Mouse (Mus musculus): ENCODE measurements around the gene Otulinl.
A peak's percentile ranks its signal among the peaks of the same experiment; 100 is the strongest.
"Not testable (repeated sequence)": the region's sequence is repeated elsewhere in the genome, so short reads cannot be mapped to it uniquely, and the experiment has no call there.

Otulinl gene

GRCm38 (mm10) chr15:27681419-27682187 lies at the start of gene Otulinl:
Gene Otulinl, minus strand, starts transcription at chr15:27681579.
- peak; percentile 96 for DNase-seq

DNA sequence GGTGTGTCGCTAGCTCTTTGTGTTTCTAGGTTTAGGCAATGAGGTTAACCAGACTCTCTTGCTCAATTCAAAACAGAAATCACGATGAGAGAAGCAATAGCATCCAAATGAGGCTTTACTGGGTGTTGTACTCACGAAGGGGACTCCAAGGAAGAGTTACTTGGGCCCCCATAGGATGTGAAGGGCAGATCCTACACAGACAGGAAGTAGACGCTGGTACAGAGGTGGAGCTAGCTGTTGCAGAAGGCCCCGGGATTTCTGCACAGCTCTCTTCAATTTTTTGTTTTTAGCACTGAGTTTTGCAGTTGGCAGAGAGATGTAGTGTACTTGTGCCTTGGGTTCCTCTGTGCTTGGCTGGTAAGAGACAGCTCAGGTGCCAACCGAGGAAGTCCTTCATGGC lies 44.8 kb upstream of the Otulinl start:
- no peak for DNase-seq

DNA sequence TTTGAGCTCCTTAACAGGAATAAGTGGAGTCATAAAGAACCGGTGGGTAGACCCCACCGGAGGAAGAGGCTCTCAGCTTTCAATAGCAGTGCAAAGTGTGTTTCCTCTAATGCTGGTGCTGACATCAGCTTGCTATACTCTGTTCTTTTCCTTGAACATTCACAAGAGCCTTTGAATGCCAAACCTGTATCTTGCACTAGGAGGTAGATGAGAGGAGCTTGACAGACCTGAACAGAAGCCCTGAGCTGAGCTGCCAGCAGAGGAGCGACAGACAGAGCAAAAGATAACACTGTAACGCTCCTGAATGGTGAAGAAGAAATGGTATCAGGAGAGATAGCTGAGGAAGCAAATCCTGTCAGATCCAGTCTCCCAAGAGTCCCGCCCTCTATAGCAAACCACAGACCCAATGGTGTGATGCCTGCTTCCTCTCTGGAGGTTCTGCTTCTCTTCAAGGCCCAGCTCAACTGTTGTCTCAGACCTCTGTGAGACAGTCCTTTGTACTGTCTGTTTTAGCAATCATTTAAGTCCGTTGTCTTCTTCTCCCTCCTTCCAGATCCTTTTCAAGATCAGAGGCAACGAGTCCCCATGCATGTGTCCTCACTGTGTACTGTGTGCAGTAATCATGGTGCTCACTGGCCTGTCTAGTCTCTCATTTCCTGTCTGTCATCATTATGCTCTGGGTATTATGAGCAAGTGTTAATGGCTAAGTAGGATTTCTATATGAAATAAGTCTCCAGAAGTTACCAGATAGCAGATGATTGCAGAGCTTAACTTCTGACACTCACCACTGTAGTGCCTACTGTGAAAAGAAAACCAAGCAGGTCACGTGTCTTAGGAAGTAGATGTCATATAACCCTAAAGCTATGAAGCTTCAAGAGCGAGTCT lies 43.7 kb upstream of the Otulinl start:
- DNase-seq = no peak

DNA sequence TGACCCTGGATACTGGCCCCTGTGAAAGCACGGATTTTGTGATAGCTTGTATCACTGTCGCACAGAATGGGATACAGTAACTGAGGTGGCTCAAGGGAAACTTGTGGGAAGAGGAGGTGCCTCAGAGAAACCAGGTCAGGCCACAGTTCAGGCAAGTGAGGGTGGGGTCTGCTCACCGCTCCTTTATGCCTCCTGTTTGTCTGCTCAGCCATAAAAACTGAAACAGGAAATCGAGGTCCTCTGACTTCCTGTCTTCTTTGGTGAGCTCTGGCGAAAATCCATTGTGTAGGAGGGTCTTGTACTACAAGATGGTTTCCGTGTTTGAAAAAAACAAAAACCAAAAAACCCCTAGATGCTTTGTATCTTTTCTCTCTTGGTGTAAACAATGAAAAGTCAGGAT lies 42.9 kb upstream of the Otulinl start:
- no peak for DNase-seq

GRCm38 (mm10) chr15:27723746-27724145 lies 42.4 kb upstream of the Otulinl start:
- DNase-seq = no peak

DNA sequence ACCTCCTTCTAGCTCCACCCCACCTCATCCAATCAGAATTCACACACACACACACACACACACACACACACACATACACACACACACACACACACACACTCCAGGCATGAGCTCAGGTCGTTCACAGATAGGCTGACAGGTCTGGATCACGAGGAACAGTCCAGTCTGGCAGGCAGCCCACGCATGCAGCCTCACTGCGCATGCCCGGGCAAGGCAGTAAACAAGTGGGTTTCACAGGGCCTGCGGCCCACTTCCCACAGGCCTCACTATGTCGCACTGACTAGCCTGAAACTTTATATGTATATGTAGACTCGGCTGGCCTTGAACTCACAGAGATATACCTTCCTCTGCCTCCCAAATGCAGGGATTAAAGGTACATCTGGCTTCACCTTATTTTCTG lies 38.9 kb upstream of the Otulinl start:
- DNase-seq = not testable (repeated sequence)

DNA sequence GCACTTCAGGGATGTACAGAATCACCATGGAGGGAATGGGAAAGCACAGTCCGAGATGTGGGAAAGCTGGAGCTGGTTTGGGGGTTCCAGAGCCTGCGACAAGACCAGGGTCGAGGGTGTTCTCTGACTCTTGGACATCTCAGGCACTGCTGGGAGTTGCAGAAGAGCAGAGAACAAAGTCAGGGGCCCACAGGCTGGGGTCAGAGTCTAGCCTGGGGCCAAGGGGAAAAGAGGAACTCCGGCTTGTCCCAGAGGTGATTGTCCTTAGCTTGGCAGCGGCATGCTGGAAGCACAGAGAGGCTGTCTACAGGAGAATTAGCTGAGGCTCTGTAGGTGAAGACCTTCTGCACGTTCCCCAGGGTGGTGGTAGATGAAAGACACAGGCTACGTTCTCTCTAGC lies 37.3 kb upstream of the Otulinl start:
- no peak for DNase-seq

GRCm38 (mm10) chr15:27715331-27715730 lies 34.0 kb upstream of the Otulinl start:
- peak; percentile 70 for DNase-seq

GRCm38 (mm10) chr15:27710698-27711097 lies 29.3 kb upstream of the Otulinl start:
- no peak for DNase-seq

DNA sequence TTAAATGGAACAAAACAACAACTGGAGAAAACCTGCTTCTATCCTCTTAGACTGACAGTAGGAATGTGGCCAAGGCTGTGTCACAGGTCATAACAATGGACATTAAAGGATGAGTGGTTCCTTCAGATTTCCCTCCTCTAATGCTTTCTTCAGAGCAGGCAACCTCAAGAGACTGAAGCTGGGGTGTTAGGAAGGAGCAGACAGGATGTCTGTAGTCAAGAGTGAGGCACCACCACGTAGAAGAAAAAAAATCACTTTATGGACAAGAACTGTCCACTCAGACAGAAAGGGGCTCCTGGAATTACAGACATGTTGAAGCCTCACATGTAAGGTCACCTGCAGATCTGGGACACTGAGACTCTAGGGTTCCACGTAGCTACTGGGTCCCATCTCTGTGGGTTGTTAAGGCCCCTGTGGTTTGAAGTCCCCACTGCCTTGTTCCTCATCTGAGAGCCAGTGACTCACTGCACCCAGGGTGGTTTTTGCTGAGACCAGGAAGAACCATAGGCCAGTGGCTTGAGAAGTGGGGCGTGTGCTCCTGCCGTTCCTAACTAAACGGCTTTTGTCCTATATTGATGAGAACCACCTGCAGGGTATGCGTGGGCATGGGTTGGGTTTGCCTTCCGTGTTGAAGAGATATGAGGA lies 27.7 kb upstream of the Otulinl start:
- no peak for DNase-seq

DNA sequence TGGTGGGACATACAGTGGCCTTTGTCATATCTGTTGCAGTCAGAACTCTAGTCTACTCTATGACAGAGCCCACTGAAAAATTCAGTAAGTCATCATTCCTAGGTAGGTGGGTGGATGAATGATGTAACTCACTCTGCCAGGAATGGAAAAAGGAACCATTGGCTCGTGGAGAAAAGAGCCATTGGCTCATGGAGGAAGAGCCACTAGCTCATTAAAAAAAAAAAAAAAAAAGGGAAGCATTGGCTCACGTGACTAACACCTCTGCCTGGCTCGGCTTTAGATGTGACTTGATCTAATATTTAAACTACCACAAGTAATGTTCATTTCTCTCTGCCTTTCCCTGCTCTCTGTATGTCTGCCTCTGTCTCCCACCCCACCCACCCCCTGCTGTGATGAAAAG lies 27.1 kb upstream of the Otulinl start:
- no peak for DNase-seq

GRCm38 (mm10) chr15:27702972-27703313 lies 21.6 kb upstream of the Otulinl start:
- DNase-seq = no peak

GRCm38 (mm10) chr15:27702031-27702971 lies 20.9 kb upstream of the Otulinl start:
- peak; percentile 59 for DNase-seq

DNA sequence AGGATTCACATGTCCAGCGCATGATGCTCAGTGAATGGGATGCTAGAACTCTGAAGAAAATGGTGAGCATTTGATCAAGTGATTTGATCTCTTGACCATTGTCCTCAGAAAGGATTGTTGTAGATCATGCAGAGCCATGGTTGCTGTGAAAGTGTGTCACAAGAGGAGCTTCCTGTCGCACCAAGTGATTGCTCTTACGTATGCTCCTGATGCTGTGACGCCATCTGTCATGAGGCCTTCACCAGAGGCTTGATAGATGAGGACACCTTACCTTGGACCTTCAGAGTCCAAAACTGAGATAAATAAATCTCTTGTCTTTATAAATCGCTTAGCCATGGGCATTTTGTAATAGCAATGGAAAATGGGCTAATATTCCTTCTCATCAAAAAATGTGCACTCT lies 16.3 kb upstream of the Otulinl start:
- DNase-seq = no peak

GRCm38 (mm10) chr15:27693235-27693634 lies 11.9 kb upstream of the Otulinl start:
- no peak for DNase-seq

- DNase-seq = no peak
Observed at GRCm38 (mm10) chr15:27692161-27692560, 10.8 kb upstream of the Otulinl start.

DNA sequence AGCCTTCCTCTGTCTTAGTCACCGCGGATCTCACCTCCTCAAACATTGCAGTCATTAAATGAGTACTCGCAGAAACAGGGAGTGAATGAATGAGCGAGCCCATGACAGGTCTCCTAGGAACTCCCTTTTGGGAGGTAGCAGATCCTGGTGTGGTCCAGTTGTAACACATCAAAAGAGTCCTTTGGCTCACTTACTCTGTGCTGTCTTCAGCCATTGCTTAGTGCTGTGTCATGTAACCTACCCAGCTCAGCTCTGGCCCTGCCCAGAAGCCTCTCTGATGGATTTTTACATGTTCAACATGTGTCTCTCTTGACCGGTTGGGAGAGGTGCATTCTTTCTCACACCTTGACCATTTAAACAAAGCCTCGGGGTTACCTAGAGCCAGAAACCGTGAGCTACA lies 9.8 kb upstream of the Otulinl start:
- DNase-seq = no peak

GRCm38 (mm10) chr15:27688041-27688651 lies 6.8 kb upstream of the Otulinl start:
- no peak for DNase-seq

- peak; percentile 38 for DNase-seq
Observed at GRCm38 (mm10) chr15:27684813-27685212, 3.4 kb upstream of the Otulinl start.

DNA sequence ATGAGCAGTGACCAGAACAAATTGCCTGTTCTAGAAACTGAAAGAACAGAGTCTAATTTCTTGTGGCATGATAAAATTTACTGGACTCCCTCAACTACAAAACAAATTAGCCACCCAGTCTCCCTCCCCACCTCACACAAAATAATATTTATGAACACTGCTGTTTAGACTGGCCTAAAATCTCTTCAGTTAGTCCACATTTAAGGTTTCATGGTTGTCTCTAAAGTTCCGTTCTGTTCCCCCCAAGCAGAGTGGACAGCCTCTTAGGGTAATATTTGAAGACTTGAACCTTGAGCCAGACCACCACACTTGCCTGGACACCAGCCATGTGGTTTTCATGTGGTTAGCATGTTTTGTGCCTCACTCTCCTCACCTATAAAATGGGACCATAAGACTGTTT lies 1.8 kb upstream of the Otulinl start:
- no peak for DNase-seq

DNA sequence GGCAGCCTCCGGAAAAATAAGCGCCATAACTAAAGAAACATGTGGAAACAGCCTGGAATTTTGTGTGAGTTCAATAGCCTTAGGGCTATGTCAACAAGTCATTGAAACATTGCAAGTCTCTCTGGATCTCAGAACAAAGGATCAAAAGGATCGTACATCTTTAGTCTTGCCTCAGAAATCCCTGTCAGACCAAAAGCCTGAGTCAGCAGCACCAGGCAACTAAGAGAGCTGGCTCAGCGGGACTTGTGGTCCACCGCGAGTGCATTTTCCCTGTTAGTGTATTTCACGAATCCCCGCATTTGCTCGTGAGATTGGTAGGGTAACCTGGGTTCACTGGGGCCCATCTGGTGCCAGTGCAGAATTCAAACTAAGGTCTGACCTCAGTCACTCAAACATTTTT lies 1.2 kb upstream of the Otulinl start:
- DNase-seq = no peak

GRCm38 (mm10) chr15:27680997-27681396 lies 382 bp downstream of the Otulinl start:
- no peak for DNase-seq
